Mouse (Mus musculus): Measurements from ENCODE around the gene Nrsn2.

Nrsn2 gene

DNA sequence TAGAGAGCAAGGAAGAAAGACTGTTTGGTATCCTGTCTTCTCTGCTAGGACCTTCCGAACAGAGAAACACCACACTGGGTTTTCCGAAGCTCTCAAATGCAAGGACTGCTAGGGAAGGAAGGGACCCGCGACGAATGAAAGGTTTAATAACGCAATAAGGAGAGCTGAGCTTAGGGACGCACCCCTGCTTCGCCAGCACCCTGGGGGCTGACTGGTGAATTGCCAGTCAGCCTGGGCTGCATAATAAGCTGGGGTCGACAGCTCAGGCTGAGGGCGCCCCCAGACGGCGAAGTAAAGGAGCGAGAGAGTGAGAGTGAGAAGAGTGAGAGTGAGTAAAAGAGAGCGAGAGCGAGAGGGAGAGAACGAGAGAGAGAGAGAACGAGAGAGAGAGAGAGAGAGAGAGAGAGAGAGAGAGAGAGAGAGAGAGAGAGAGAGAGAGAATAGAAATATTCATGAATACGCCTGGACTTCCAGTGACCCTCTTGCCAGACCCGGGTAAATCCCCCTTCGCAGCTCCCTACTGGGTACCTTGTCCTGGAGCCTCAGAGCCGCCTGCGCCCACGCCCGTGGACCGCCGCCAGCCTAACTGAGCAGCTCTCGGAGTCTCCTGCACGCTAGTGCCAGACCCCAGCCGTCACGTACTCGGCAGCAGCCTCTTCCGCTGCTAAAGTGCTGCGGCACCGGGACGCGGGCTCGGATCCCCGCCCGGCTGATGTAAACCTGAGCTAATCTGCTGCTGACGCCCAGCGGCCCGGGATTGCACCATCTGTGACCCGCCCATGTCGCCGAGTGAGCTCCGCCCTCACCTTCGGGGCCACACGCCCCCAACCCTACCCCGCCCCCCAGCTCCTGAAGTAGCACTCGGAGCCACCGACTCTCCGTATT lies 32.9 kb downstream of the Nrsn2 start, which contains the start of gene Trib3:
Trib3 (minus strand) TSS at position 704 of the 885 bp plus-strand sequence.
- peak; percentile 92 for DNase-seq (ENCODE audit: low read depth)

DNA sequence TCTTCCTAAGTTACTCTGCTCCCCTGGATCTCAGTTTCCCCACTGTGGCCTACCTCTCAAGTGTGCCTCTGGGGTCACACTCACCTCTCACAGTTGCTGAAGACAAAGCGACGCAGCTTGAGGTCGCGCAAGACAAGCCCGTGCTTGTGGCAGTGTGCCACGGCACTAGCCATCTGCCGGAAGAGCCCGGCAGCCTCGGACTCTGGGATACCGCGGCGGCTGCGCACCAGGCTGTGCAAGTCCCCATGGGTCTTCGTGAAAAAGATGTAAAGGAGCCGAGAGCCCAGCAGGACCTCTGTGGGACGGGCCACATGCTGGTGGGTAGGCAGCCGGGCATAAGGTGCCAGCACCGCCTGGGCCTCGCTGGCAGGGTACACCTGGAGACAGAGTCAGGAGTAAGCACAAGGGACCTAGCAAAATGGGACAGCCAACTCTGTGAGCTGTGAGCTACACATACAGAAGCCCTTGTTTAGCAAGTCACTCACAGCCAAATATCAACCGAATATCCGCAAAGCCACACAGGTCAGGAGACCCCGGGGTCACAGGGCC lies 36.7 kb downstream of the Nrsn2 start:
- no peak for DNase-seq (ENCODE audit: low read depth)

DNA sequence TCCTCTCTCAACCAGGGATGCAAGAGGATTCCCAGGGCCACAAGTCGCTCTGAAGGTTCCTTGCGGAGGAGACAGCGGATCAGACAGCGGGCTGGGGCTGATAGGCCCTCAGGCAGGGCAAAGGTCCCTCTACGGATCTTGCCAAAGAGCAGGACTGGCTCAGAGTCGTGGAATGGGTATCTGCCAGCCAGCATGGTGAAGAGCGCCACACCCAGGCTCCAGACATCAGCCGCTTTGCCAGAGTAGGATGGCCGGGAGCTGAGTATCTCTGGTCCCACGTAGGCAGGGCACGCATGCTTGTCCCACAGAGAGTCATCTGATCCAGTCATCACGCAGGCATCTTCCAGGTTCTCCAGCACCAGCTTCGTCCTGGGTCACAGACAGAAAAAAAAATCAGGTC lies 38.1 kb downstream of the Nrsn2 start:
- DNase-seq (ENCODE audit: low read depth): no peak

DNA sequence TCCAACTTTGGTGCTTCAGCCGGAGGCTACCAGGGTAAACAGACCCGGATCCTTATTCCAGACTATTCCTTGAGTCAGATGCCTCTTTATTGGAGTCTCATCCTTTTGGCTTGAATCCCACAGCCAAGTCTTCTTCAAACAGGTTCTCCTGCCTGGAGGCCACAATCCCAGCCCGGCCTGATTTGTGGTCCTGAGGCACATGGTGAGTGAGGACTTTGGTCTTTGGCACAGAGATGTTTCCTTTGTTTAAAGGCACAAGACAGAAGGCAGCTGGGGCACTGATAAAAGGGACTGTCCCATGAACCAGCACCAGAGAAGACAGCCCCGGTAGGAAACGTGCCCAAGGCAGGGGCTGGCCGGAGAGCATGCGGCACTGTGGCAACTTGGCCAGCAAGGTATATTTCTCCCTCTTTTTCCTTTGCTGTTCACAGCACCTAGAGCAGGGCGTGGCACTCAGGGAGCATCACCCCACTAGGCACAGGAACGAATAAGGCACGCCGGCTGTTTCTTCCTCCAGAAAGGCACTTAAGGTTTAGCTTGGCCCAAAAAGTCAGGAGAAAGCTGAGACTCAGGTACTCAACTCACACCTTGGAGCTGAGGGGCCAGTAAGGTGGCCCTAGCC lies 38.7 kb downstream of the Nrsn2 start:
- DNase-seq (ENCODE audit: low read depth): no peak

DNA sequence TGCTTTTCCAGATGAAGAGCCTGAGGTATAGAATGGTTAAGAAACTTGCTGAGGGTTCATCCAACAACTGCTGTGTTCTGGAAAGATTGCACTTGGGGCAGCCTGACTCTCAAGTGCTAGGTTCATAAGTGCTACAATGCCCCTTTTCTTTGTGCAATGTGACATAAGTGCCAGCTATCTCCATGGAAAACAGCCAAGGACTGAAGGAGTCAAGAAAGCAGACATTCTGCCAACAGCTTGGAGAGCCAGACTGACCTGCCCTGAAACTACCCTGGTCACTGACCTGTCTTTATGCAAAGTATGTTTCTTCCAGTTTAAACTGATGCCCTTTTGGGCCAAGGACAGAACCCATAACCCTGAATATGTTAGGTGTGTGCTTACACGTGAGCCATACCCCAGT lies 39.6 kb downstream of the Nrsn2 start:
- DNase-seq (ENCODE audit: low read depth): no peak

DNA sequence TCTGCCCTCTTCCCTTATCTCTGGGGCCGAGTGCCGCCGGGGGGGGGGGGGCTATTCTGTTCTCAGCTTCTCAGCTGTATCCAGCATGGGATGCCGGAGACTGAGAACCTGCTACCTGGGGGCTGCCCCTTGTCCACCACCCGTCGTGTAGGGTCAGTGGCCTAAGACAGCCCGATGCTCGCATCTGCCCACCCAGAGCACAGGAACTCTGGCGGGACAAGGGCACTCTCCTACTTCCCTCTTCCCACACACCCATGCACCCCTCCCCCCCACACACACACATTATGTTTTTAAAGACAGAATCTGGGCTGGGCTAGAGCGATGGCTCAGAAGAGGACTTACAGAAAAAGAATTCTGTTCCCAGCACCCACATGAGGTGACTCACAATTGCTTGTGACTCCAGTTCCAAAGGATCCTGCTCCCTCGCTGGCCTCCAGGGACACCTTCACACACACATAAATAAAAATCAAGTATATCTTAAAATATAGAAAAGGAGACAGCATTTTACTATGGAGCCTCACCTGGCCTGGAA lies 41.1 kb downstream of the Nrsn2 start:
- no peak for DNase-seq (ENCODE audit: low read depth)

DNA sequence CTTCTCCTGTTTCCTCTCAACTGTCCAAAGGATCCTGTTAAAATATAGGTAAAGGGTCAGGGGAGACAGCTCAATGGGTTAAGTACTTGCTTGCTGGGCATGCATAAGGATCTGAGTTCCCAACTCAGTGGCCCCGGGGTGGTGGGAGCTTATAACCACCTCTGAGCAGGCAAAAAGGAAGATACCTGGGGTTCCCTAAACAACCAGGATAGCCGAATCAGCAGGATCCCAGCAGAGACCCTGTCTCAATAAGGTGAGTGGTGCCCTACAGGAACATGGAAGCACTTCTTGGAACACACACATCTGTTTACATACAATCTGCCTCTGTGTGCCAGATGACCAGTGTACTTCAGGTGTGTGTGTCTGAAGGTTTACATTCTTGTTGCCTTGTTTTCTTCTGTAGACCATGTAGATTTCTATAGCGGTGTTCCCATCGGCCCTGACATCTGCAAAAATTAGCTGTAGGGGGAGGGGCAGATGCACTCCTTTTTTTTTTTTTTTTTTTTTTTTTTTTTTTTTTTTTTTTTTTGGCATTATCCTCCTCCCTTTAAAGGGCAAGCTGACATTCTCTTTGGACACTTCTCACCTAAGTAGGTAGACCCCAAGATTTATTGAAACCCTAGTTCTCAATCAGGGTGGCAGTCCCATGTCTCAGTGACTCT lies 43.0 kb downstream of the Nrsn2 start:
- DNase-seq (ENCODE audit: low read depth): peak; percentile 35

DNA sequence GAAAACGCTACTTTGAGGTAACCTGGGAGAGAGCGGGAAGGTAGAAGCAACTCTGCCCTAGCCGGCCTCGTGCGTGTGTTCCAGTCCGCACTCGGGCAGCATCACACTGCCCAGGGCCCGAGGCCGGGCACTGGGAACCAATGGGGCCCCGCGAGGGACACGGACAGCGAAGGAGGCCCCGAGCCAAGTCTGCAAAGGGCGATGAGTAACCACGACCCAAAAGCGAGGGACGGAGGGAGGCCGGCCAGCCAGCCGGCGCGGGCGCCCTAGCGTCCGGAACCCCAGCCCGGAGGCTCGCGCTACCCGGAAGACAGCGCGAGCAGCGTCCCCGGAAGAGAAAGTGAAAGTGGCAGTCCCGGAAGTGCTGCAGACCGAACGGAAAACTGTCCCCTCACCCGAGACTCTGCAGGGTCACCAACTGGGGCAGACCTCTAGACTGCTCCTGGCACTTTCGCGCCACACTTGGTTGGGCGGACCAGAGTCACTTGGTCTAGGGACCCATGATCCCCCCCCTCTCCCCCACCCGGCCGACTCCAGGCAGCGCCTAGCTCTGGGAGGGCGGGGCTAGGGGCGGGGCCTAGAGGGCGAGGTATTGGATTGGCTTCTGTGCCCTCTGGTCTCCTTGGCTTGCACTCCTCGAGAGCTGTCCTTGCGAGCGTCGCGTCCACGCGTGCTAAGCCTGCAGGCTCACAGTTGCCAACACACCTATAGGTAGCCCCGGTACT lies 44.2 kb downstream of the Nrsn2 start, which contains the start of gene Rbck1:
Rbck1 (minus strand) TSS at position 553 of the 725 bp plus-strand sequence.
- peak; percentile 97 for DNase-seq (ENCODE audit: low read depth)

DNA sequence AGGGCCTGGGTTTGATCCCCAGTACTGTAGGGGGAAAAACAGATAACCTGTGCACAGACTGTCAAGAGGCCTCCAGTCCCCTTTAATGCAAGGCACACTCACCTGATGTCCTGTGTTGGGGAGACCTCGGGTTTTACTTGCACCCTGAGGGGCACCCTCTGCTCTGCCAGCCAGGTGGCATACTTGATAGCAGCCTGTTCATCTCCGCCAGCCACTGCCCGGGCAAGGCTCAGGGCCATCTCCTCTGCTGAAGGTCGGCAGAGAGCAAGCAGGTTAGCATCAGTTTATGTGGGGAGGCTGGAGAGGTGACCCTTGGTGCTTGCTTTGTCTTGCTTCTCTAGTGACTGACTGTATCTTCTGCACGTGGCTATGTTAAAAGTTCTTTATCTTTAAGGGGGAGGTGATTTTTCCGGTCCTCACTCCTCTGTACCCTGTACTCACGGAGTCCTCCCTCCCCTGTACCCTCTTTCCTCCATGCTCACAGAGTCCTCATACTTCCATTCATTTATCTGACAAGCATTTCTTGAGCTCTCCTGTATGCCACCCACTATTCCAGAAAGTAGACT lies 45.5 kb downstream of the Nrsn2 start:
- DNase-seq (ENCODE audit: low read depth): peak; percentile 34

DNA sequence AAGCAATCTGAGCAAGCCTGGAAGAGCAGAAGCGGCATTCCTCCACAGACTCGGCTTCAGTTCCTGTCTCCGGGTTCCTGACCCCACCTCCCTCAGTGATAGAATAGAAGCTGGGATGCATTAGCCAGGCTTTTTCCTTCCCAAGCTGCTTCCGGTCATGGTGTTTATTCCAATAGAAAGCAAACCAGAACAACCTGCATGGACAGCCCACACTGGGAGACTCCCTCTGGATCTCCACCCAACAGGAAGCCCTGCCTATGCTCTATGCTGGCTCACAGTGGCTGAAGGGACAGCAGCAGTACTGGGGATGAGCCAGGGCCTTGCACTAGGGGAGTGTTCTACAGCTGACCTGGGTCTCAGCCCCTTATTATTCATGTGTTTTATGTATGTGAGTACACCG lies 48.5 kb downstream of the Nrsn2 start:
- DNase-seq (ENCODE audit: low read depth): no peak

DNA sequence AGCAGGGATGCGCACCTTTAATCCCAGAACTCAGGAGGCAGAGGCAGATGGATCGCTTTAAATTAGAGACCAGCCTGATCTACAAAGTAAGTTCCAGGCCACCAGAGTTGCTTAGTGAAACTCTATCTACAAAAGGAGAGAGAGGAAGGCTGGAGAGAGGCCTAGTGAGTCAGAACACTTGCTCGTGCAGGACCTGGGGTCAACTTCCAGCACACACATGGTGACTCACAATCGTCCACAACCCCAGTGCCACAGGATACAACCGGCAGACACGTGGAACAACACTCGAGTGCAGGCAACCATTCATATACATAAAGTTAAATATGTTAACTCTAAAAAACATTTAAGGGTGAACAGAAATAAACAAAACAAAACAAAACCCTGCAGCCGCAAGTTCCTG lies 49.8 kb downstream of the Nrsn2 start:
- no peak for DNase-seq (ENCODE audit: low read depth)

DNA sequence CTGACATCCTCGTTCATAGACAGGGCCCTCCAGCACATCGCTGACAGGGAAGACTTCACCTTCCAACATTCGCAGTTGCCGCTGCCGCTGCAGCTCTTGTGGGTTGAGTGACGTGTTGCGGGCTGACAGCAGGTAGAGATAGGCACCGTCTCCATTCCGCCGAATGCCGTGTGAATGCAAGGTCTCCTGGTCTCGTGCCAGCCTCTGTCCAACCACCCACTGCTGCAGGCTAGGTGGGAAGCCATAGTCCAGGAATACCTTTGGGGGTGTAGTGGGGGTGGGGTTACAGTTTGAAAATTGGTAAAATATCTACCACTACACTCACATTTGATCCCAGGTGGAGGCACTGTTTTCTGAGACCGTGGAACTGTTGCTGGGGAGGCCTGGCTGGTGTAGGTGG lies 50.3 kb downstream of the Nrsn2 start:
- no peak for DNase-seq (ENCODE audit: low read depth)

DNA sequence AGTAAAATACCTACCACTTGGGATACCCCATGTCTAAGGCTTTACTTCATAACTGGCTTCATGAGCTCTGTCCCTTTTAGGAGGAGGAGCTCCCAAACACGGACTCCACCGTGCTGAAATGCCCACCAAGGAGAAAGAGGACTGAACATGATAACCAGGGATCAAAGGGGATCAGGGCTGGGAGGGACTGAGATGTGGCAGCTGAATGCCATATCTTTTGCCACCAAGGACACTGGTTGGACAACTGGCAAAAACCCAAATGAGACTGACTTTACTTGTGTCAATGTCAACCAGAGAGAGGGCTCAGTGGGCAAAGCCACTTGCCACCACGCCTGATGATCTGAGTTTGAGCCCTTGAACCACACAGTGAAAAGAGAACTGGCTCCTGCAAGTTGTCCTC lies 51.6 kb downstream of the Nrsn2 start:
- DNase-seq (ENCODE audit: low read depth): no peak

DNA sequence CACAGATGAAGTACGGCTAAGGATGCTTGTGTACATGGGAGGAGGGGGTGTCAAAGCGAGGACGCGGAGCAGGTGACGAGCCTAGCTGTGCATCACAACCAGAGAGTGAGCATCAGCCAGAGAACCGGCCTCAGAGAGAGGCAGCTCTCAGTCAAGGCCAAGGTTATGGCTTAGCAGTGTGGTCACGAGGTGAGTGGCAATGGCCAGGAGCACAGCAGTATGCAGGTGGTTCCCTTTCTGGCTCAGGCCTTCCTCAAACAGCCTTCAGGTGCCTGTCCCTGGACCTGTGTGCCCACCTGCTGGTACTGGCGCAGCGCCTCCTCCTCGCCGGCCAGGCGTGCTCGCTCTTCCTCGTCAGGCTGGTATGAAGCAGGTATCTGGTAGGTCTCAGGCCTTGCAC lies 52.5 kb downstream of the Nrsn2 start:
- DNase-seq (ENCODE audit: low read depth): no peak

DNA sequence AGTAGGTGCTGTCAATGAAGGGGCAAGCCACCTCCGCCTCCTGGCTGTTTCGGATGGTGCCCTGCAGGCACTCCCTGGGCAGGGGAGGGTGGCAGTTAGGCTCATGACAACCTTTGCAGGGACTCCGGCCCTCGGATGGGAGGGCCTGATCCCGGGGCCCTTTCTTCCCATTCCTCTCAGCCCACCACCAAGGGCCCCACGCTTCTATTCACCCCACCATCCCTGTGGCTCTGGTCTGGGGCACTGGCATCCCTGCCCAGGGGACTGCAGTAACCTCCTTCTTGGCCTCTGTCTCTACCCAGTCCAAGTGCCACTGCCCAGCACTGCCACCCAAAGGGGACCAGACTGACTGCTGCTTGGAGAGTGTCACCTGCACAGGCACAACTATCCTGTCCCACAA lies 54.2 kb downstream of the Nrsn2 start:
- DNase-seq (ENCODE audit: low read depth): no peak

DNA sequence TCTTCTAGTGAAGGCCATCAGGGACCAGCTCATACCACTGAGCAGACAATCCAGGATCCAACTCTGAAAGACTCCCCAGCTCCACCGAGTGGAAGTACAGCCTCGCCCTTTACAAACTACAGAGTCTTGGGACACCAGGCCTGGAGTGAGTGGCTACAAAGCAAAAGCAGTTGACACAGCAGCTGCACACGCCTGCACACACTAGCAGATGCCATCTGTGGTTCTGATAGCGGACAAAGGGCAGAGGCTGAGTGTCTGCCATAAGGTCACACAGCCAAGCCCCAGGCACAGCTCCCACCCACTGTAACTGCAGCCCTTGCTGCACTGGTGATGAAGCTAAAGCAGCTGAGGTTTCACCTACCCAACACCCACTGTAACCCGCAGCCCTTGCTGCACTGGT lies 54.9 kb downstream of the Nrsn2 start:
- no peak for DNase-seq (ENCODE audit: low read depth)
